Mouse (Mus musculus): ENCODE data around the gene Akap13. TPM values are rescaled to one million over a fixed set of nuclear protein-coding genes. Genes with fewer than 3 reads are reported as not detected.

The Akap13 gene
- polyA plus RNA-seq, 1 experiment from 2014 or later, result 21.5 TPM

DNA sequence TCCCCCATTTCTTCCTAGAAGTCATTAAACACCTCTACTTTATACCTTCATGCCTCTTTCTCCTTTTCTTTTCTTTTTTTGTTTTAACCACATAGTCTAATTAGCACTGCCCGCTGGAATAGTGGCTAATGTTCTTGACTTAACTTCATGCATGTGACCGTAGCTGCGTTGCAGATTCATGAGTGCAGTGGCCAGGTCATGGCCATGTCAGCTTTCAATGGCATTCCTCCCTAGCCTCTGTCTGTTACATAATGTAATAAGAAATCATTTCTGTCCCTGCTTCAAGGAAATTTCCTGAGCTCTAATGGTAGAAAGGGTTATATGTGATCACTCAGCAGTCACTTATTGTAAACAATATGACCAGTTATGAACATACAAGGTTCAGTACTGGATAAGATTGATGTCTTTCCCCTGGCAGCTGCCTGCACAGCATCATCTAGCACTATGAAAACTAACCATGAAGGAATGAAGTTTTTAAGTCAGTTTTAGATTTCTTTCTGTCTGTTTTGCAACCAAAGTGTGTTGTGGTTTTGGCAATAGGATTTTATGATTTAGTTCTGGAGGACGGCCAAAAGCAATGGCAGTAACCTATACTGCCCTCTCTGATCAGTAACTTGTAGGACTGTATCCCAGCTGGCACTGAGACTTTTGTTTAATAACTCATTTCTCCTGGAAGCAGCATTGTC, 70.5 kb downstream of the Akap13 start:
- no peak overlapping the region for H3K27ac ChIP-seq (replicated peaks)
- peaks cover 12% of the 10 kb centered on the region for H3K4me1 ChIP-seq (replicated peaks)
- no peak overlapping the region for H3K9ac ChIP-seq
- H3K36me3 ChIP-seq, result no peaks in the 10 kb centered on the region
- ATAC-seq (ENCODE audit: low read depth), result no peak
- 73% methylated on average over 4 of the region's 4 CpGs for WGBS
- no peak overlapping the region for H3K4me3 ChIP-seq
- no peaks in the 10 kb centered on the region for H3K9me3 ChIP-seq
- no peak overlapping the region for H3K4me2 ChIP-seq
- H3K27me3 ChIP-seq, result no peaks in the 10 kb centered on the region

- WGBS, result 84% methylated on average over 4 of the region's 4 CpGs
- no peak overlapping the region for H3K27ac ChIP-seq (replicated peaks)
These were observed 73.4 kb downstream of the Akap13 start for GRCm38 (mm10) chr7:75528751-75529150.

DNA sequence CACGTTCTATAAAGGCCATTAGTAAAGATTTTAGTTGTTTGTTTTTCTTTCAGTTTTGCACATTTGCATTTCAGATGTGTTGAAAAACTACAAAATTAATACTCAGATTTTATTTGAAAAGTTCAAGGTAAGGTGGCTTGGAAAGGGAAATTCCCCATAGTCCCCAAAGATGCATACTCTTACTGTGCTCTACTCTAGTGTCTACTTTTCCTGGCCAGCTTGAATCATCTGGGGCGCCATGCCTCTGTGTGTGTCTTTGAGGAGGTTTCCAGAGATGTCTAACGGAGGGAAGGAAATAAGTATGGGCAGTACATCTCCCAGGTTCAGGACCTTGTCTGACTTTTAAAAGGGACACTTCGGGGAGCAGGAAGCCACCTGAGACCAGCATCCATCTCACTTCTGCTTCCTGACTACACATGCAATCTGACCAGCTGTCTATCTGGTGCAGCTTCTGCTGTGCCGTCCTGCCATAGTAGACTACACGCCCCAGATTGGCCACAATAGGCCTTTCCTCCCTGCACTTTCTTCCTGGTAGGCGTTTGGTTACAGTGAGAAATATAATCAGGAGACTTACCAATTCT, 74.6 kb downstream of the Akap13 start:
- Histone ChIP-seq H3K9ac (no peak overlapping the region), H3K4me1 (replicated peaks) (peaks cover 8% of the 10 kb centered on the region; the same call in 1 of the 2 replicates), H3K4me2 (no peak overlapping the region), H3K9me3 (no peaks in the 10 kb centered on the region), H3K36me3 (no peaks in the 10 kb centered on the region), H3K4me3 (no peak overlapping the region), H3K27ac (replicated peaks) (no peak overlapping the region), H3K27me3 (no peaks in the 10 kb centered on the region)
- WGBS, result 87% methylated on average over 7 of the region's 7 CpGs
- ATAC-seq (ENCODE audit: low read depth), result no peak

More at GRCm38 (mm10) chr7:75528751-75529150, 73.4 kb downstream of the Akap13 start:
- H3K4me1 ChIP-seq (replicated peaks), result peaks cover 8% of the 10 kb centered on the region; the same call in 1 of the 2 replicates
- H3K36me3 ChIP-seq, result no peaks in the 10 kb centered on the region
- H3K27me3 ChIP-seq, result no peaks in the 10 kb centered on the region
- no peak overlapping the region for H3K4me3 ChIP-seq
- no peak overlapping the region for H3K4me2 ChIP-seq
- H3K9ac ChIP-seq, result no peak overlapping the region
- no peaks in the 10 kb centered on the region for H3K9me3 ChIP-seq
- no peak for ATAC-seq (ENCODE audit: low read depth)

DNA sequence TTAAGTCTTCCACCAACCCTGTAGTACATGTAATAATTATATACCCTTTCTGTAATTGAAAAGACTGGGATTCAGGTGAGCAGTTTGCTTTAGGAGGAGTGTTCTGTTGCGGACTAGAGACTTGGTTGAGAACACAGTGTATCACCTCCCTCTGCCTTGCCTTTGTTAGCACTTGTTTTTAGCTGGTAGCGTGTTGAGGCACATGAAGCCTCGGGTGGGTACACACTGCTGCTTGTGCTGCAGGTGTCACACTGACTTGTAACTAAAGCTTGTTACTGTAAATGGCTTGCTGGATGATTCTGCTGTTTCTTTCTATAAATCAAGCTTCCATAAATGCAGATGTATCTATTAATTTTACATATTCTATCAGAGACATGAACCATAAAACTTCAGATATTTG, 75.3 kb downstream of the Akap13 start:
- Histone ChIP-seq H3K9ac (no peak overlapping the region), H3K27ac (replicated peaks) (no peak overlapping the region), H3K36me3 (no peaks in the 10 kb centered on the region), H3K27me3 (no peaks in the 10 kb centered on the region), H3K4me1 (replicated peaks) (peaks cover 7% of the 10 kb centered on the region; the same call in 1 of the 2 replicates), H3K4me2 (no peak overlapping the region), H3K4me3 (no peak overlapping the region), H3K9me3 (no peaks in the 10 kb centered on the region)
- ATAC-seq (ENCODE audit: low read depth), result no peak
- 94% methylated on average over 3 of the region's 3 CpGs for WGBS

- Histone ChIP-seq H3K27me3 (no peaks in the 10 kb centered on the region), H3K4me3 (no peak overlapping the region), H3K4me2 (no peak overlapping the region), H3K9ac (no peak overlapping the region), H3K9me3 (no peaks in the 10 kb centered on the region), H3K27ac (replicated peaks) (no peak overlapping the region), H3K4me1 (replicated peaks) (no peaks in the 10 kb centered on the region), H3K36me3 (no peaks in the 10 kb centered on the region)
- no peak for ATAC-seq (ENCODE audit: low read depth)
- WGBS, result 91% methylated on average over 5 of the region's 5 CpGs
These were observed 77.7 kb downstream of the Akap13 start for GRCm38 (mm10) chr7:75533079-75533478.

GRCm38 (mm10) chr7:75536298-75536697, 81.0 kb downstream of the Akap13 start:
- H3K36me3 ChIP-seq, result no peaks in the 10 kb centered on the region
- no peak overlapping the region for H3K4me2 ChIP-seq
- H3K9ac ChIP-seq, result no peak overlapping the region
- WGBS, result 91% methylated on average over 5 of the region's 5 CpGs
- no peaks in the 10 kb centered on the region for H3K4me1 ChIP-seq (replicated peaks)
- H3K9me3 ChIP-seq, result no peaks in the 10 kb centered on the region
- no peak overlapping the region for H3K27ac ChIP-seq (replicated peaks)
- ATAC-seq (ENCODE audit: low read depth), result no peak
- H3K4me3 ChIP-seq, result no peak overlapping the region
- no peaks in the 10 kb centered on the region for H3K27me3 ChIP-seq

- no peak overlapping the region for H3K4me3 ChIP-seq
- H3K9me3 ChIP-seq, result no peaks in the 10 kb centered on the region
- H3K27ac ChIP-seq (replicated peaks), result no peak overlapping the region
- H3K36me3 ChIP-seq, result no peaks in the 10 kb centered on the region
- H3K27me3 ChIP-seq, result no peaks in the 10 kb centered on the region
- ATAC-seq (ENCODE audit: low read depth), result no peak
- 90% methylated on average over 2 of the region's 2 CpGs for WGBS
- no peak overlapping the region for H3K9ac ChIP-seq
- H3K4me2 ChIP-seq, result no peak overlapping the region
- no peaks in the 10 kb centered on the region for H3K4me1 ChIP-seq (replicated peaks)
These were observed 82.2 kb downstream of the Akap13 start for GRCm38 (mm10) chr7:75537567-75537966.

DNA sequence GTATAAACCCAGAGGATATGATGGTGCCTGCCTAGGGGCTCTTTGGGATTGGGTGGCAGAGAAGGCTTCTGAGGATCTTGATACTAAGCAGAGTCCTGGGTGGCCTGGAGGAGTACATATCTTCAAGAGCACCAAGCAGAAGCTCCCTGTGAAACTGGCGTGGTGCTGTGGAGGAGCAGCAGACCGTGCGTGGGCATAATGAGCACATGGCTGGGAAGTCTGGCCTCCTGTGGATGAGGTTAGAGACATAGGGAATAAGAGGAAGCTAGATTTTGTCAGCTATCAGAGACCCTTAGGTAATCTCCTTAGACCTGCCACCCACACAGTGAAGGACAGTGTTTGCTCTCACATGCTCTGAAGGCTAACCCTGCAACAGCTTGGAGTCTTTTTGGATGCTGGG, 83.2 kb downstream of the Akap13 start:
- no peak for ATAC-seq (ENCODE audit: low read depth)
- no peaks in the 10 kb centered on the region for H3K27me3 ChIP-seq
- H3K9ac ChIP-seq, result no peak overlapping the region
- no peaks in the 10 kb centered on the region for H3K36me3 ChIP-seq
- no peak overlapping the region for H3K27ac ChIP-seq (replicated peaks)
- H3K9me3 ChIP-seq, result no peaks in the 10 kb centered on the region
- H3K4me3 ChIP-seq, result no peak overlapping the region
- H3K4me2 ChIP-seq, result no peak overlapping the region
- H3K4me1 ChIP-seq (replicated peaks), result no peaks in the 10 kb centered on the region
- WGBS, result 93% methylated on average over 3 of the region's 3 CpGs

DNA sequence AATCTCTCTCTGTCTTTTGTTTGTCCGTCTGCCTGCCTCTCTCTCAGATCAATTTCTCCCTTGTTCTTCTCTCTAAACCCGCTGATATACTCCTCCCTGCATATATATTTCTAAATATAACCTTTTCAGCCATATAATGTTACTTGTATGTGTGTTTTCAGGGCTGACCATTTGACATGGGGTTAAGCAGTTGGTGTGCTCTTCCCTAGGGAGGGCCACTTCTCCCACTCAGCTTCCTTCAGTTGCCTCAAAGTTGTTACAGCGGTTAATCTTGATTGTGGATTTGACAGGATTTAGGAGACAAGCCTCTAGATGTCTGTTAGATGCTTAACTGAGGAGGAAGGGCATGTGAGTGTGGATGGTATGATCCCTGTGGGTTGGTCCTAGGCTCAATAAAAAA, 83.8 kb downstream of the Akap13 start:
- H3K36me3 ChIP-seq, result no peaks in the 10 kb centered on the region
- WGBS, result 77% methylated on average over 3 of the region's 3 CpGs
- no peak for ATAC-seq (ENCODE audit: low read depth)

DNA sequence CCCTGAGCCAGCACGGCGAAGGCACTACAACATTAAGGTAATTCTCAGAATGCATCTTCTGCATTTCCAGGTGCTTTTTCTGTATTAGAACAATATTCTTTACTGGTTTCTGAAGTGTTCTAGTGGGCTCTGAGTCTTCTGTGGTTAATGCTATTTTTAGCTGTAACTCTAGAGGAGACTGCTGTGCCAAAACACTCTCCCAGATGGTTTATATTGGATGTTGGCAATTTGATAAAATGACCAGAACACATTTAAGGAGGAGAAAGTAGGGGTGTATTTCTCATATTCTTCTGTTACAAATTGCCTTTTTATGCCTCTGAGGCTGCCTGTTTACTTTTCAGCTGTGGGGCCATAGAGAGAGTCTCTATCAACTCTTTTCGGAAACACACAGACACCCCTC, 94.5 kb downstream of the Akap13 start:
- H3K27me3 ChIP-seq, result no peaks in the 10 kb centered on the region
- 87% methylated on average over 3 of the region's 3 CpGs for WGBS

More for the DNA sequence above, 83.8 kb downstream of the Akap13 start:
- no peak overlapping the region for H3K9ac ChIP-seq
- no peaks in the 10 kb centered on the region for H3K9me3 ChIP-seq
- no peak overlapping the region for H3K4me2 ChIP-seq
- H3K4me3 ChIP-seq, result no peak overlapping the region
- no peaks in the 10 kb centered on the region for H3K27me3 ChIP-seq
- H3K4me1 ChIP-seq (replicated peaks), result no peaks in the 10 kb centered on the region
- no peak overlapping the region for H3K27ac ChIP-seq (replicated peaks)

GRCm38 (mm10) chr7:75550791-75551336, 95.5 kb downstream of the Akap13 start:
- H3K4me2 ChIP-seq, result no peak overlapping the region
- H3K27me3 ChIP-seq, result no peaks in the 10 kb centered on the region
- WGBS, result 78% methylated on average over 6 of the region's 6 CpGs
- H3K9ac ChIP-seq, result no peak overlapping the region
- H3K9me3 ChIP-seq, result no peaks in the 10 kb centered on the region
- ATAC-seq (ENCODE audit: low read depth), result no peak
- H3K27ac ChIP-seq (replicated peaks), result no peak overlapping the region
- no peaks in the 10 kb centered on the region for H3K36me3 ChIP-seq
- peaks cover 6% of the 10 kb centered on the region; the same call in 1 of the 2 replicates for H3K4me1 ChIP-seq (replicated peaks)
- H3K4me3 ChIP-seq, result no peak overlapping the region

More for the DNA sequence above, 94.5 kb downstream of the Akap13 start:
- no peak overlapping the region for H3K4me3 ChIP-seq
- H3K36me3 ChIP-seq, result no peaks in the 10 kb centered on the region
- no peak for ATAC-seq (ENCODE audit: low read depth)
- H3K9ac ChIP-seq, result no peak overlapping the region
- H3K4me1 ChIP-seq (replicated peaks), result peaks cover 6% of the 10 kb centered on the region; the same call in 1 of the 2 replicates
- no peak overlapping the region for H3K27ac ChIP-seq (replicated peaks)
- no peaks in the 10 kb centered on the region for H3K9me3 ChIP-seq
- H3K4me2 ChIP-seq, result no peak overlapping the region

DNA sequence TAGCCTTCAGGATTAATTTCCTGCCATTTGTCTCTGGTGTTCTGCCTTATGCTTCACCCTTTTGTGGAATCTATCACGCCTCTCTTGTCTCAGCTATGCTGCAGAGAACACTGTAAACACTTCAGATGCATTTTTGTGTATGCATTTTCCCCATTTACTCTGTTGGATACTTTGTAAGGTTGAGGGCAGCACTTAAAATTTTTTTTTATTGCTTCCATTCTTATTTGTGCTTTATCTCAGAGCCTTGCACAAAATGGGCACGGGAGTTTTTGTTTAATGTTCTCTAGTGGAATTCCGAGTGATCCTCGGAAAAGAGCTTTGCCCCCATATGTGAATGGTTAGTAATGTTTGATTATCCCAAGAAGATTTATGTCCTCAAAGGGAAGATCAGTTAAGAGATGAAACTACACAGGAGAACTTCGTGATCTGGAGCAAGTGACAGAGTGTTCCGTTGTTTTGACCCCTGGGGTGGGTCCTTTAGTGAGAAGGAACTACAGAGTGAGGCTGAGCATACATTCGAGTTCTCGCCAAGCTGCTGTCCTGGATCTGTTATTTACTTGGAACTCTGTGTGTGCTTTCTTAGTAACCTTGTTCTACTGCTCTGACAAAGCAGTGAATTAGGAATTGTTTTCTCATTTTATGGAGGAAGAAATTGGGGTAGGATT, 97.8 kb downstream of the Akap13 start:
- no peak overlapping the region for H3K4me2 ChIP-seq
- no peak overlapping the region for H3K27ac ChIP-seq (replicated peaks)
- no peaks in the 10 kb centered on the region for H3K9me3 ChIP-seq
- no peak overlapping the region for H3K4me3 ChIP-seq
- H3K27me3 ChIP-seq, result no peaks in the 10 kb centered on the region
- no peak for ATAC-seq (ENCODE audit: low read depth)
- H3K4me1 ChIP-seq (replicated peaks), result peaks cover 7% of the 10 kb centered on the region; the same call in 1 of the 2 replicates
- 81% methylated on average over 8 of the region's 8 CpGs for WGBS
- no peak overlapping the region for H3K9ac ChIP-seq
- no peaks in the 10 kb centered on the region for H3K36me3 ChIP-seq
